In genomic region chr3:79071561-79071960, GRCm38 (mm10) we compare ENCODE assay signal across 8 mouse cellular contexts.
DNase-seq lines count a peak whose midpoint lies in the region; ATAC-seq and TF ChIP-seq lines count a peak whose summit lies in the region.

No protein-coding gene starts in this region.

- no peaks in the 10 kb centered on the region for H3K79me2 ChIP-seq in heart, adult 2 months (replicated peaks; ENCODE audit: control insufficient read depth, insufficient read depth, low read length)

- TF ChIP-seq POLR2A in ES-Bruce4 (IDR thresholded peaks at IDR 0.05; ENCODE audit: insufficient read depth, low read length) = no peak
- TF ChIP-seq POLR2A in heart, adult 2 months (IDR thresholded peaks at IDR 0.05; ENCODE audit: insufficient read depth, low read depth, low read length) = peak; percentile 64

- DNase-seq in hindbrain, embryonic 14.5 days (ENCODE audit: low spot score) = no peak
- DNase-seq in heart, adult 2 months = peak; percentile 44 to 52
- DNase-seq in T-cell, adult 2 months (ENCODE audit: low spot score) = no peak
- DNase-seq in ovary, adult 18-20 months (ENCODE audit: low spot score) = no peak
- no peak for DNase-seq in midbrain, embryonic 14.5 days

- H3K4me1 ChIP-seq in hindbrain, embryonic 14.5 days (replicated peaks; ENCODE audit: control insufficient read depth, insufficient read depth, low read length) = no peaks in the 10 kb centered on the region
- no peaks in the 10 kb centered on the region for H3K4me1 ChIP-seq in hindbrain, embryonic 16.5 days (ENCODE audit: control insufficient read depth, insufficient read depth, low read depth, low read length)
- H3K4me1 ChIP-seq in ES-Bruce4 (ENCODE audit: control insufficient read depth, insufficient read depth, low read length) = no peaks in the 10 kb centered on the region
- peaks cover 5% of the 10 kb centered on the region for H3K4me1 ChIP-seq in heart, adult 2 months (ENCODE audit: control insufficient read depth, insufficient read depth, low read length)
- H3K4me1 ChIP-seq in limb, embryonic 15.5 days = no peaks in the 10 kb centered on the region
- H3K4me1 ChIP-seq in midbrain, embryonic 14.5 days (ENCODE audit: control insufficient read depth, insufficient read depth, low read length) = no peaks in the 10 kb centered on the region

- no peak overlapping the region for H3K9ac ChIP-seq in hindbrain, embryonic 14.5 days
- H3K9ac ChIP-seq in hindbrain, embryonic 16.5 days (ENCODE audit: low read depth, low read length) = no peak overlapping the region
- peak overlapping the region; percentile 53; the same call in 1 of the 2 replicates for H3K9ac ChIP-seq in ES-Bruce4 (ENCODE audit: low read depth, poor library complexity, severe bottlenecking)
- peak overlapping the region; percentile 43 for H3K9ac ChIP-seq in heart, adult 2 months (ENCODE audit: low read depth, low read length)
- H3K9ac ChIP-seq in limb, embryonic 15.5 days = no peak overlapping the region
- no peak overlapping the region for H3K9ac ChIP-seq in midbrain, embryonic 14.5 days (replicated peaks; ENCODE audit: low read length)

- no peak for TF ChIP-seq EP300 in ES-Bruce4 (IDR thresholded peaks at IDR 0.05; ENCODE audit: insufficient read depth, low read depth, low read length)
- TF ChIP-seq EP300 in heart, adult 2 months (IDR thresholded peaks at IDR 0.05; ENCODE audit: insufficient read depth, low read depth, low read length) = no peak

- ATAC-seq in hindbrain, embryonic 14.5 days (ENCODE audit: low FRiP score) = no peak
- no peak for ATAC-seq in hindbrain, embryonic 16.5 days
- ATAC-seq in limb, embryonic 15.5 days (ENCODE audit: insufficient number of reproducible peaks, low FRiP score, low TSS enrichment, low read depth) = no peak
- ATAC-seq in midbrain, embryonic 14.5 days (ENCODE audit: low FRiP score, low TSS enrichment) = no peak

- H3K4me2 ChIP-seq in hindbrain, embryonic 14.5 days (replicated peaks) = no peak overlapping the region
- H3K4me2 ChIP-seq in hindbrain, embryonic 16.5 days (ENCODE audit: low read length) = no peak overlapping the region
- H3K4me2 ChIP-seq in limb, embryonic 15.5 days = no peak overlapping the region
- no peak overlapping the region for H3K4me2 ChIP-seq in midbrain, embryonic 14.5 days (ENCODE audit: low read length)

- WGBS in hindbrain, embryonic 14.5 days = 83% methylated on average over 5 of the region's 7 CpGs
- WGBS in hindbrain, embryonic 16.5 days = 75% methylated on average over 6 of the region's 7 CpGs
- 6% methylated on average over 5 of the region's 7 CpGs for WGBS in heart, adult 2 months
- WGBS in limb, embryonic 15.5 days = 46% methylated on average over 5 of the region's 7 CpGs
- WGBS in midbrain, embryonic 14.5 days = 66% methylated on average over 7 of the region's 7 CpGs

- H3K4me3 ChIP-seq in hindbrain, embryonic 14.5 days (replicated peaks; ENCODE audit: low read length) = no peak overlapping the region
- H3K4me3 ChIP-seq in hindbrain, embryonic 16.5 days (ENCODE audit: low read length) = no peak overlapping the region
- peak overlapping the region; percentile 19 for H3K4me3 ChIP-seq in ES-Bruce4 (ENCODE audit: low read depth, low read length)
- peak overlapping the region; percentile 22; the same call in 1 of the 2 replicates for H3K4me3 ChIP-seq in heart, adult 2 months
- no peak overlapping the region for H3K4me3 ChIP-seq in limb, embryonic 15.5 days
- no peak overlapping the region for H3K4me3 ChIP-seq in midbrain, embryonic 14.5 days (replicated peaks; ENCODE audit: low read depth, low read length)

- H3K9me3 ChIP-seq in hindbrain, embryonic 14.5 days (ENCODE audit: control insufficient read depth, low read length) = no peaks in the 10 kb centered on the region
- H3K9me3 ChIP-seq in hindbrain, embryonic 16.5 days (ENCODE audit: control insufficient read depth, low read length) = no peaks in the 10 kb centered on the region
- H3K9me3 ChIP-seq in ES-Bruce4 (replicated peaks; ENCODE audit: control insufficient read depth, insufficient read depth, low read length, poor library complexity, severe bottlenecking) = no peaks in the 10 kb centered on the region
- H3K9me3 ChIP-seq in limb, embryonic 15.5 days = no peaks in the 10 kb centered on the region
- no peaks in the 10 kb centered on the region for H3K9me3 ChIP-seq in midbrain, embryonic 14.5 days (ENCODE audit: control insufficient read depth, low read length)

- peaks cover 57% of the 10 kb centered on the region for H3K36me3 ChIP-seq in hindbrain, embryonic 14.5 days (replicated peaks; ENCODE audit: control insufficient read depth, insufficient read depth)
- peaks cover 25% of the 10 kb centered on the region for H3K36me3 ChIP-seq in hindbrain, embryonic 16.5 days (ENCODE audit: control insufficient read depth, insufficient read depth, low read length)
- no peaks in the 10 kb centered on the region; the same call in 1 of the 2 replicates for H3K36me3 ChIP-seq in ES-Bruce4 (ENCODE audit: control insufficient read depth, insufficient read depth, low read length, poor library complexity, severe bottlenecking)
- peaks cover 33% of the 10 kb centered on the region for H3K36me3 ChIP-seq in heart, adult 2 months (ENCODE audit: control insufficient read depth, insufficient read depth, low read length)
- H3K36me3 ChIP-seq in limb, embryonic 15.5 days = peaks cover 35% of the 10 kb centered on the region
- peaks cover 46% of the 10 kb centered on the region for H3K36me3 ChIP-seq in midbrain, embryonic 14.5 days (ENCODE audit: control insufficient read depth, insufficient read depth, low read length)

- H3K27me3 ChIP-seq in hindbrain, embryonic 14.5 days (ENCODE audit: control insufficient read depth, insufficient read depth, low read length) = no peaks in the 10 kb centered on the region
- H3K27me3 ChIP-seq in hindbrain, embryonic 16.5 days (replicated peaks; ENCODE audit: control insufficient read depth, insufficient read depth, low read length) = no peaks in the 10 kb centered on the region
- no peaks in the 10 kb centered on the region for H3K27me3 ChIP-seq in ES-Bruce4 (ENCODE audit: control insufficient read depth, insufficient read depth, low read length, poor library complexity, severe bottlenecking)
- H3K27me3 ChIP-seq in heart, adult 2 months (ENCODE audit: control insufficient read depth, insufficient read depth, low read length) = no peaks in the 10 kb centered on the region
- no peaks in the 10 kb centered on the region for H3K27me3 ChIP-seq in limb, embryonic 15.5 days
- H3K27me3 ChIP-seq in midbrain, embryonic 14.5 days (ENCODE audit: control insufficient read depth, insufficient read depth, low read length) = no peaks in the 10 kb centered on the region

- no peak for TF ChIP-seq CTCF in ES-Bruce4 (IDR thresholded peaks at IDR 0.05; ENCODE audit: low read depth, low read length)
- TF ChIP-seq CTCF in heart, adult 2 months (IDR thresholded peaks at IDR 0.05) = no peak

- intact Hi-C loops in heart, adult 2 months (cut with DNase I) = loop anchor here (2.0 kb wide), 1 partner anchor 113 kb away; no protein-coding TSS in a partner anchor

- 0 out of 2 replicates have a peak overlapping the region, but pooled peaks have one; percentile 21 for H3K27ac ChIP-seq in hindbrain, embryonic 14.5 days
- no peak overlapping the region for H3K27ac ChIP-seq in hindbrain, embryonic 16.5 days (ENCODE audit: low read depth, low read length)
- peak overlapping the region; percentile 38 for H3K27ac ChIP-seq in ES-Bruce4 (ENCODE audit: insufficient read depth, low read length)
- peak overlapping the region; percentile 61 for H3K27ac ChIP-seq in heart, adult 2 months
- H3K27ac ChIP-seq in limb, embryonic 15.5 days = peak overlapping the region; percentile 33; the same call in 1 of the 2 replicates
- H3K27ac ChIP-seq in midbrain, embryonic 14.5 days (replicated peaks; ENCODE audit: low read depth, low read length) = no peak overlapping the region

Comparison
In these comparisons a context has a peak if more than half of its experiments do, and no peak if none do; other contexts are left out.
1. H3K27ac ChIP-seq: peak in hindbrain, embryonic 14.5 days (single experiment), ES-Bruce4 (single experiment), heart, adult 2 months (single experiment) and limb, embryonic 15.5 days (single experiment); none in hindbrain, embryonic 16.5 days (single experiment) and midbrain, embryonic 14.5 days (single experiment).
2. DNase-seq: peak in heart, adult 2 months (2 of 2); none in hindbrain, embryonic 14.5 days (single experiment), T-cell, adult 2 months (single experiment), ovary, adult 18-20 months (single experiment) and midbrain, embryonic 14.5 days (single experiment).
3. H3K4me3 ChIP-seq: peak in ES-Bruce4 (single experiment) and heart, adult 2 months (single experiment); none in hindbrain, embryonic 14.5 days (single experiment), hindbrain, embryonic 16.5 days (single experiment), limb, embryonic 15.5 days (single experiment) and midbrain, embryonic 14.5 days (single experiment).
4. H3K9ac ChIP-seq: peak in ES-Bruce4 (single experiment) and heart, adult 2 months (single experiment); none in hindbrain, embryonic 14.5 days (single experiment), hindbrain, embryonic 16.5 days (single experiment), limb, embryonic 15.5 days (single experiment) and midbrain, embryonic 14.5 days (single experiment).